Mouse (Mus musculus) thymus, postnatal 25 days (tissue): ENCODE results near the gene Acox3.

Source experiments
- DNase-seq: peaks from one replicate; pipeline ENCODE4 v3.0.0; 2022

Acox3 gene

DNA sequence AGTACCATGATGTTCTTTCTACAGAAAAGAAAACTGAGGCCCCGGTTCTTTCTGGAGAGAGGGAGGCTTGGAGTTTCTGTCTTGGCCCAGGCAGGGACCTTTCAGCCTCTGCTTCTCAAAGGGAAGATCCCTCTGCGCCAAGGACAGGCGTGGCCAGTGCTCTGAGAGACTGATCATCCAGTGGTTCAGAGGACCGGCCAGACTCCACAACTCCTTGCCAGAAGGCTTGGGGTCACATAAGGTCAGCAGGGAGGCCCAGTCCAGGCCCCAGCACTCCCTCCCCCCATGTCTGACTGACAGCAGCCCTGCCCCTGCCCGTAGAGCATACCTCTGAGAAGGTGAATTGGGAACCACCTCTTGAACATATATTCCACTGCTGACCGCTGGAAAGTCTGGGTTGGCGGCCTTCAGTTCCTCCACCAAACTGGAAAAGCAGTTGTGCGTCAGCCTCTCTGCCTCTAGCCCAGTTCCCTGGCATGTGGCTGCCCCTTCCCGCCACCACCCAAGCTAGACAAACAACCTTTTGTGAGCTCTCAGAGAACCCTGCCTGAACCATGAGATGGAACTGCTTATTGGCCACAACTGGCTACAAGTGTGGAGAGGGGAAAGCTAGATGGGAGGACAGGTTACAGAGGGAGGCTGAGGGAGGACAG is 71.0 kb downstream of the Acox3 start:
- DNase-seq: no peak

DNA sequence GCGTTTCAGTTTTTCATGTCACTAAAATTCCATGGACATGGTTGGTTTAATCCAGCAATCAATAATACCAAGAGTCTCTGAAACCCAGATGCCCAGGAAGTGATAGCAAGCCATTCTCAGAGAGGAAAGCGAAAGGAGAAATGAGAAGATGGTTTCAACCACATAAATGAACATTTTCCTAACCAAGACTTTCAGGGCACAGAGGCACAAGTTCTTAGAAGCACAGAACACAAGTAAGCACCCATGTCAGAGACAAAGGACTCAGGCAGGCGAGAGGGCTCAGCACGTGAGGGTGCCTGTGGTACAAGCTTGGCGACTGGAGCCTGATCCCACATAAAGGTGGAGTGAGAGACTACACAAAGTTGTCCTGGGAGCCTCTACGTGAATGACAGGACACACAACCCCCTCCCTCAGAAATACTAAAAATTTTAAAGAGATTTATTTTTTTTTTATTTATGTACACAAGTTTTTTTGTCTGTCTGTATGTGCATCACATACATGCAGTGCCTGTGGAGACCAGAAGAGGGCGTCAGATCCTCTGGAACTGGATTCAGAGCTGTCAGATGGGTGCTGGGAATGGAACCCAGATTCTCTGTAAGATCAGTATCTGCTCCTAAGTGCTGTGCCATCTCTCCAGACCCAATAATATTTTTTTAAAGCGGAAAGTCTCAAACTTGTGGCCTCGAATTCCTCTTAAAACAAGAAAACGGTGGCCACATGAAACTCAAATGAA is 73.1 kb downstream of the Acox3 start:
- DNase-seq: no peak

DNA sequence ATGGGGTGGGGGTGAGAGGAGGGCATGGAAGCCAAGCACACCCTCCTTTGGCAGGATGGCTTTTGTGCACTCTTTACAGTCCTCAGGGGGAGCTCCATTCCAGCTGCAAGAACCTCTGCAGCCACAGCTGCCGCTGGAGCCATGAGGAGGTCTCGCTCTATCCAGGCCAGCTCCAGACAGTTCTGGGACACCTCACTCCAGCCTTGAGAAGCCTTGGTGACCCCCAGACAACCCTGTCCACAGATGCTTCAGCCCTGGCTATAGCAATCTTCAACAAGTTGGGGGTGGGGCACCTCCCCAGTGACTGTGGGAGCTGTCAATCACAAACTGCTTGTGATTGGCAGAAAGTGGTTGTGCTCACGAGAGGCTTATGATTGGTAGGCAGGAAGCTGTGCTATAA is 76.7 kb downstream of the Acox3 start:
- DNase-seq: no peak

DNA sequence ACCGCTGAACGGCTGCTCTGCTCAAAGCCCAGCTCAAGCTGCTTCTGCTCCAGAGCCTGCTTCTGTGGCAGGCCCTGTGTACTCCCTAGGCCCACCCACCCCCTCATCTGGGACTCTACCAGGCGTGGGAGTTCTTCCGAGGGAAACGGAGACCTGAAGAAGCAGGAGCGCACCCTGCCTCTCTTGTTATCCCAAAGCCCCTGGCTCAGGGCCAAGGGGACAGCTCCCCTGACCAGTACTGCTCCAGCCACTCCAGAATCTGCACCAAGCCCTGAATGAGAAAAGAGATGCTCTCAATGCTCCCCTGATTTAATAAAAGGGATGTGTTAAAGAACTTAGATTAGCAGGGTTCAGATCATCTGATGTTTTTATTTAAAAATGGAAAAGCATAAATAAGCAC is 78.4 kb downstream of the Acox3 start:
- DNase-seq: no peak

DNA sequence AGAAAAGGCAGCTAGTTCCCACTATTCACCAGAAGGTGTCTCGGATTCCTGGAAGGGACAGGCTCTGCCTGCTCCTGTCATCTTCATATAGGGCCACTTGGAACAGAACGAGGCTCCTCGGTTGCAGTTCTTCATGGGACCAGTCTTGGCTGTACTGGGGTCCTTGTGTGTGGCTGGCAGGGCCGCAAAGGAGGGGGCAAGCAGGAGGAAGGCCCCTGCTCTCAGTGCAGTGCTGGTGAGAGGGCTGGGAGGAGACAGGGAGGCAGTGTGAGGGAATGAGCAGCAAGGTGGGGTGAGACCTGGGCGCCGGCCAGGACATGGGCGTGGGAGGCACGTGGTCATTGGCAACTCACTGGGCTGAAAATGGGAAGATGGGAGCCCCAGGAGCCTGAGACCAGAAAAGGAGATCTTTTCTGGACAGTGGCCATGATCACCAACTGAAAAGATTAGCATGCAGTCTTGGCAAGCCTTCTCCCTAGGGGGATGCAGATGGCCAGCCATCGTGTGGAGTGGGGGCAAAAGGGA is 79.2 kb downstream of the Acox3 start:
- no peak for DNase-seq
